Mouse (Mus musculus): ENCODE data around the gene Rab20. TPM values are rescaled to one million over a fixed set of nuclear protein-coding genes. Genes with fewer than 3 reads are reported as not detected.
A peak's percentile ranks its signal among the peaks of the same experiment; 100 is the strongest.

The Rab20 gene
- total RNA-seq, 2 experiments from 2014 or later = 0.51 to 0.90 TPM

DNA sequence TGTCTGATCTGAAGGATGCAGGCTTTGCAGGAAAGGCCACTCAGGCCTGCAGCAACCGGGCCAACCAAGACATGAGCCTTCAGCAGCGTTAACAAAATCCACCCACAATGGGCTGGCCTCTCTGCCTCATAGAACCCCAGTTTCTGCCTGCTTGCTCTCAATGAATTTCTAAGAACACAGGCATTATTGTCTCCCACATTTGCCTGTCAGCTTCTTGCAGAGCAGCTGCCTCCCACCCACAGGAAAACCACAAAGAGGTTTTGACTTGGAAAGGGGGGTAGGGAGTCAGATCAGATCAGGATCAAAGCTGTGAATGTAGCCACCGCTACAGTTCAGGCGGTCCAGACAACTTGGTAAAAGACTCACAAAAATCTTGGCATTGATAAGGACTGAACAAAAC, 25.5 kb downstream of the Rab20 start:
- DNase-seq = no peak

DNA sequence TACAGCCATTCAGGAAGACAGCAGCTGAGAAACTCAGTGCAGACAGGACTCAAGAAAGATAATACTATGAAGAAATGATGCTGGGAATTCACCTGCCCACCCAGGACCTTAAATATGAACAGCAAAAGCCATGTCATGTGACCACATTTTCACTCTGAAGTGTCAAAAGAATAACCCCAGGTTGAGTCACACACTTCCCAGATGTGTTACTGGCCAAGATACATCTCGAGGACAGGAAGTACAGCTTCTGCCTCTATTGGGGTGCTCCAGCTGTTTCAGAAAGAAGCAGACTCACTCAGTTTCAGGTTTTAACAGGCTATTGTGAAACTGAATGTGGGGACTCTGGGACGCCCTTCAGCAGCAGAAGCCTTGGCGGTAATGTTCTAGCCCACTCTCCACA, 26.0 kb downstream of the Rab20 start:
- no peak for DNase-seq

DNA sequence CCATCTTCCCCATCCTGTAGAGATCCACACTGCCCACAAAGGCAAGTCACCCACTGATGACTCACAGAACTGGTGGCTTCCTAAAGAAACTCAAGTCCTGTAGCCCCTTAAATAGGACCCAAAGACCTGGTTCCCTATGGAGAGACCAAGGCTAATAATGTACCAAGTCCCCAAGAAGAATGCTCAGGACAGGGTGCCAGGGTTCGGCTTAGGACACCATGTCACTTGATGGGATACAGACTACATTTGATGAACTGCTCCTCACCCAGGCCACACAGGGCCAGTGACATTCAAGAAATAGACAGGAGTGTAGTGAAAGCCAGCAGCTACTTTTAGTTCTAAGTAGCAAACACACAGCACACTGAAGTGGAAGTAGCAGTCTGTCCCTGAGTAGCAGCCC, 26.4 kb downstream of the Rab20 start:
- no peak for DNase-seq

DNA sequence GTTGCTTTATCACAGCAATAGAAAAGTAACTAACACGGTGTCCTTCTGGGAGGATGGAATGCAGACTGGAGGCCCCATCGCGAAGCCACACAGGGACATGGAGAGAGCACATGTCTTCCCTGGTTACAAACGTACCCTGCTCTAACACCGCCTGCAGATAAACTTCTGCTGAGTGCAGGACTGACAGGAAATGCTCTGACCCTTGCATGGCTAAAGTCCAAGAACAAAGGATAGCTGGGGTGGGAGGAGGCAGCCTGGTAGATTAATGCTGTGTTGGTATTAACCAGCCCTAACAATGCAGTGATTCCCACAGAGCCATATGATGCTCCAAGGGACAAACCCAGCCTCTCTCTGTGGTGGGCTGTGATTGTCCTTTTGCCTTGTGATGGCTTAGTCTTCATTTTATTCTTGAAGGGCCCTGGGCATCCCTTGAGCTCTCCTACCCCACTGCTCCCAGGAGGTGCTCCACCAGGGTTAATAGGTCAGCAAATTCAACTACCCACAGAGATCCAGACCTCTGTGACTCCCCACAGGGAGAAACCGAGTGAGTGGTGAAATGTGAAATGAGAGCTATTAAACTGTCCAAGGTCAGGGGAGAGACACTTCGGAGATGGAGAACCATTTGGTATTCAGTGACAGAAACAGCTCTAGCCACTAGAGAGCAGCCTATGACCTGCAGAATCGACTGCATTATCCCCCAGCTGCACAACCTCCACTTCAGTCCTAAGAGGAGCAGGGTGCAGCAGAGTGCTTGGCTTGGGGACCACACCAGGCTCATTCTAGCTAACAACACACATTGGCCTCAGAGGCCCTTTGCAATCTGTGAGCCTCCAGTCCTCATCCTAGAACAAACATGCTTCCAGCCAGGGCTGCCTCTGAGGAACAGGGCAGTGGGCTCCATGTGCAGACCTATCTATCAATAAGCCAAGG, 28.1 kb downstream of the Rab20 start:
- DNase-seq = no peak

DNA sequence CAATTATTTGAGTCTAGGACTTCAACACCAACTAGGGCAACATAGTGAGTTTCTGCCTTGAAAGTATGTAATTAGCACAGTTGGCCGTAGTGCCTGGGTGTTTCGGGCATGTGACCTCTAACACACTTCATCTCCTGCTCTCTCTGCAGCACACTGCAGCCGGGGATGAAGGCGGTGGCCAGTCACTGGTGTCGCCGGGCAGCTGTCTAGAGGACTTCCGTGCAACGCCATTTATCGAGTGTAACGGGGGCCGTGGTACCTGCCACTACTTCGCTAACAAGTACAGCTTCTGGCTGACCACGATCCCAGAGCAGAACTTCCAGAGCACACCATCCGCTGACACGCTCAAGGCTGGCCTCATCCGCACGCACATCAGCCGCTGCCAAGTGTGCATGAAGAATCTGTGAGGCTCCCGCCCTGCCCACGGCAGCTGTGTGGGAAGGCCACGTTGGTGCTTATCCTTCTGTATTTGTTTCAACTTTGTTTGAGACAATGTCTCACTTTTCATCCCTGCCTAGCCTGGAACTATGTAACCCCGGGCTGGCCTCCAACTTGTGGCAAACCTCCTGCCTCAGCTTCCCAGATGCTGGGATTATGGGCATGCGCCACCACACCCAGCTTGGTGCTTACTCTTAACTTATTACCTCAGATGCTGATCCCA, 30.5 kb downstream of the Rab20 start:
- no peak for DNase-seq

DNA sequence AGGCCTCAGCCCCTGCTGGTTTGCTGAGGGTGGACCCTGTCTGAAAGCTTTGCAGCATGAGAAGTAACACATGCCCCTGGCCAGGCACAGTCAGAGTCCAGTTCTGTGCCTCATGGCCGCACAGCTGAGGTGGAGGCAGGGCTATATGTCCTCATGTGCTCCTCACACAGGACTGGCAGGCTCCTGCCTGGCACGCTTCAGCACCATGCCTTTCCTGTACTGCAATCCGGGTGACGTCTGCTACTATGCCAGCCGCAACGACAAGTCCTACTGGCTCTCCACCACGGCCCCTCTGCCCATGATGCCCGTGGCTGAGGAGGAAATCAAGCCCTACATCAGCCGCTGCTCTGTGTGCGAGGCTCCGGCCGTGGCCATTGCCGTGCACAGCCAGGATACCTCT, 32.7 kb downstream of the Rab20 start:
- no peak for DNase-seq

DNA sequence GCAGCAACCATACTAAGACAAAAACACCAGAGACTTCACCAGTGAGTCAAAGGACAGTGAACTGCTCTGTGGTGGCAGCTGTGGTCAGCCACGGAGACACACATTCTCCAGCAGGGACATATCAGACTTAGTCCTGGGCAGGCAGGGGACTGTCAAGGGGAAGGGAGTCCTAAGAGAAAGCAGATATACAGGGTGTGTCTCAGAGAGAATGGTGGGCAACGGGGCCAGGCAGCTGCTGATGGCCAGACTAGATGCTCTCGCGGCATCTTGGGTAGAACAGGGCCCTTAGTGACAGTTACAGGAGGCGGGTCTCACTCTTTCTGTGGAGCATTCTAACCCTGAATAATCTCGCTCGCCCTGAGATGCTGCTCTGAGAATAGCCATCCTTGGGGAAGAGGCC, 34.3 kb downstream of the Rab20 start:
- no peak for DNase-seq

DNA sequence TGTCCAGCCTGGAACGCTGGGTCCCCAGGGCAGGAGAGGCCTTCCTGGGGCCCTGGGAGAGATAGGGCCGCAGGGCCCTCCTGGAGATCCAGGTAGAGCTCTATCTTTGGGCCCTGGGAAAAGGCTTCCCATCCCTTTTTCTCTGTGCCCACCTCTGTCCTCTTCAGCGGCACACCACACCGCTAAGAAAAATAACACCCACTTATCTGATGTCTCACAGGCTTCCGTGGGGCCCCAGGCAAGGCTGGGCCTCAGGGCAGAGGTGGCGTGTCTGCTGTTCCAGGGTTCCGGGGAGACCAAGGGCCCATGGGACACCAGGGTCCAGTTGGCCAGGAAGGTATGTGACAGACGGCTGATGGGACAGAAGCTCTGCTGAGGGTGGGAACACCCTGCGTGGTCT, 34.9 kb downstream of the Rab20 start:
- DNase-seq = no peak

DNA sequence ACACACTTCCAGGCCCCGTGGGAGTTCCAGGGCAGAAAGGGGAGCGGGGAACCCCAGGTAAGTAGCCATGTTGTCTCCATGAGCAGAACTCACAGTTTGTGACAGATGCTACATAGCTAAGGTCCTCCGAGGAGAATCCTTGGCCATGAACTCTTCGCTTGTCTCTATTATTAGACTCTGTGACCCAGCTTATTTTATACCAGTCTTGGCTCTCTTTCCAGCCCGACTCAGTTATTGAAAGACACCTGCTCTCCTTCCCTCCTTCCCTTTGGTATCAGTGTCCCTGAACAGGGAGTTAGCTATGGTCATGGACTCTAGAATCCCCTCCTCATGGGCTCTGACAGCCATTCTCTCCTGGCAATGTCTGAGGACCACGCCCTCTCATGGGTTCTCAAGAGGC, 37.2 kb downstream of the Rab20 start:
- DNase-seq = no peak

DNA sequence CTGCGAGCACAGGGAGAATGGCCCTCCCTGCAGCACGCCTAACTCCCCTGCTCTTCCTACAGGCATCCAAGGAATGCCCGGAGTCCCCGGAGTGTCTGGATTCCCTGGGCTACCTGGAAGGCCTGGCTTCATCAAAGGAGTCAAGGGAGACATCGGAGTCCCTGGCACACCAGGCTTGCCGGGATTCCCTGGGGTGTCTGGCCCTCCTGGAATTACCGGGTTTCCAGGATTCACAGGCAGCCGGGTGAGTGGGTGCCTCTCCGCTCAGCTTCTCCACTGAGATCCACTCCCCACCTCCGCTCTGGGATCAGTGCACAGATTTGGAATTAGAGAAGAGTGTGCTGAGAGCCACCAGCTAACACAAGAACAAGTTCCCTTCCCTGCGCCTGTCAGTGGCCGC, 40.6 kb downstream of the Rab20 start:
- DNase-seq = no peak

DNA sequence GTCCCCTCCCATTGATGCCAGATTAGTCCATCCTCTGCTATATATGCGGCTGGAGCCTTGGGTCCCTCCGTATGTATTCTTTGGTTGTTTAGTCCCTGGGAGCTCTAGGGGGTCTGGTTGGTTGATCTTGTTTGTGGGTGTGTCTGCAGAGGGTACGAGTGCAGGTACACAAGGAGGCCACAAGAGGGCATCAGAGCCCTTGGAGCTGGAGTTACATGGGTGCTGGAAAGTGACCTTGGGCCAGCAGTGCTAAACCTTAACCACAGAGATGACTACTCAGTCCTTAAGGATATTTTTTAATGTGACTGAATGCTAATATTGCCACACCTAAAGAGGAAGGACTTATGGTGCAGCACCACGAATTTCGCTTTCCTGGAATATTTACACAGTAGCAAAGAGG, 47.8 kb downstream of the Rab20 start:
- no peak for DNase-seq

DNA sequence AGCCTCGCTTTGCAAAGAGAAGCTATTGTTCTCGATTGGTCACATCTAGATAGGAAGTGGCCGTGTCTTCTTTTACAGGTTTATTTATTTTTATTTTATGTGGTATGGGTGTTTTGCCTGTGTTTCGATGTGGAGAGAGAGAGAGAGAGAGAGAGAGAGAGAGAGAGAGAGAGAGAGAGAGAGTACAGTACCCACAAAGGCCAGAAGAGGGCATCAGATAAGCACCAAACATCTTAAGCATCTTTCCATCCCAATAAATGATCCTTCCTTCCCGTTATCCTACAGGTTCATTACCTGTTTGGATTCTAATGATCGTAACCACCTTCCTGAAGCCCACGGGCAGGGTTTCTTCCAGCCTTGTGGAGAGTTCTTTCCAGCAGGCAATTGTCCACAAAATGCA, 55.4 kb downstream of the Rab20 start:
- DNase-seq = no peak

DNA sequence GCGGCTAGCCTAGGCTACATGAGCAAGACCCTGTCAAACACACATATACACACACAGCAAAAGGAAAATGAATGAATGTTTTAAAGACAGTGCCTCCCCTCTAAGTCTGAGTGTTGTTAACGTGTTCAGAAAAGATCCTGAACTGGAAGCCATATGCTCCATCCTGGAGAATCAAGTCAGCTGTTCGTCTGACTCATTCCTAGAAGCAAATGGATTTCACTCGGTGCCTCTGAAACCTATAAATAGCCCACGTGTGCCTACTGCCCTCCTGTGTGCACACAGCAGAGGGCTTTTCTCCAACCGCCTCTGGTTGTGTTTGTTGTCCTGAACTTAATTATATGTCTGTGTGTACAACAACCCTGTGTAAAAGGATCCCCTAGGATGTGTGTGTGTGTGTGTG, 56.5 kb downstream of the Rab20 start:
- no peak for DNase-seq

DNA sequence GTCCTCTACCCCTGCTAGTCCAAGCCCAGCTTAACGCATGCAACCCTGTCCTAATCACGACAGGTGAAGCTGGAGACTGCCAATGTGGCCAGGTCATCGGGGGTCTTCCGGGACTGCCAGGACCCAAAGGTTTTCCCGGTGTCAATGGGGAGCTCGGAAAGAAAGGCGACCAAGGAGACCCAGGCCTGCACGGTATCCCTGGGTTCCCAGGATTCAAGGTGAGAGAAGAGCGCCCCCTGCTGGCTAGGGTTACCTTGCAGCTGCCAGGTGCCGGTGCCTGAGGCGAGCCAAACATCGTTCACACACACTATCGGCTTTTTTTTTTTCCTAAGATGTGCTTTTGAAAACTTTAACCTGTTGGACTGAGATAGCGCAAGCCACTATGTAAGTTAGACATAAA, 57.4 kb downstream of the Rab20 start:
- no peak for DNase-seq

DNA sequence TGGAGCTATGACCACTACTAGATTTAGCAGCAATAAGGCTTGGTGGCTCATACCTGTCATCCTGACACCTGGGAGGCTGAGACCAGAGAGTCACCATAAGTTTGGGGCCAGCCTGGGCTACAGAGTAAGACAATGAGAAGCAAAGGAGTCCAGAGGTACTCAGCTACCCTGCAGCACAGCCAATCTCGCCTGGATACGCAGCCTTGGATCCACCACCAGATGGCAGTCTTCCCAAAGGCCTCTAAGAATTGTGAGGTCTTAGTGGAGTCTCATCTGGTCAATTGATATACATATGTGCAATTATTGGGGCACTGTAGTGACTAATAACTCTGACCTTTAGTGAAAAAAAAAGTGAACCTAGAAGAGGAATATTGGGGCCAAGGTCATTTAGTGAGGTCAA, 58.9 kb downstream of the Rab20 start:
- DNase-seq = no peak

DNA sequence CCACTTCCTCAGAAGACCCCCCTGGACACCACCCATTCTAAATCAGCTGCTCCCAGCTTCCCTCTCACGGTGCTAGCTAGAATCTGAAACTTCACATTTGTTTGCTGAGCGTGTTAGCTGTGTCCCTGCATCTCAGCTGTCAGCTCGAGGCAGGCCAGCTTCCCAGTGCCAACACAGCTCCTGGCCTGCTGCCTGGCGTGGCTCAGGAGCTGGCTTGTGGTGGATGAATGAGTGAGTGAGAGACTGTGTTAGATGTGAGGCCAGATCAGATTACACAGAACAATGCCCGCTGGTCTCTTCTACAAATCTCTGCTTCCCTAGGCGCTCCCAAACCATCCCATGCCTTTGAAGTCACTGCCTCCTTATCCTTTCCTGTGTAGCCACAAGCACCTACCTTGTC, 59.3 kb downstream of the Rab20 start:
- peak; percentile 79 for DNase-seq

DNA sequence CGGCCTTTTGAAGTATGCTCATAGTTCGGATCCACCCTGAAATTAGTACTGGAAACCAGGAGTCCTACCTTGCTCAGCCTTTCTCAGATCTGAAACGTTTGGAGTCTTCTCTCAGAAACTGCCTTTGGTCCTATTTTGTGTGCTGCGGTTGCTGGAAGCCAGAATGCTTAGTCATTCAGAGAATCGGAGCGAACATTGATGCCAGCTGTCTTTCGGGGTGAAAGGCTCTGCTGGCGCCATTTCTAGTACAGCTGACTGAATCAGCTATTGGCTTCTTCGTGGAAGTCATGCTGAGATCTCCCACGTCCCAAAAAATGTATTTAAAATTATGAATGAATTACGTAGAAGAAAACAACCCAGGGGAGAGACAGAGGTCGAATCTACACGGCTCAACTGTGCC, 60.7 kb downstream of the Rab20 start:
- no peak for DNase-seq

DNA sequence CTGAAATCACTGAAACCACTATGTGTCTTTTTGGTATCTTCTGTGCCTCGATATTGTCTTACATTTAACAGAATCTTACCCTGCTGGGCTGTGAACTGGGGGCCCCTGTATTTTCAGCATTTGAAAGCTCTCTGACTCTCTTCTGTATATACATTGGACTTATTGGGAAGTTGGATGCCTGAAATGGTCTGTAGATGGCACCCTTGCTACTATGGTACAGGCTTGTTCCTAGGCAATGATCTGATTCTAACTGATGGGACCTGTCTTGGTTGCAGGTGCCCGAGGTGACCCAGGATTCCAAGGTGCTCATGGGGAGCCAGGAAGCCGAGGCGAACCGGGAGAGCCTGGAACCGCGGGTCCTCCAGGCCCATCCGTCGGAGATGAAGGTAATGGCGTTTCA, 63.4 kb downstream of the Rab20 start:
- DNase-seq = no peak

DNA sequence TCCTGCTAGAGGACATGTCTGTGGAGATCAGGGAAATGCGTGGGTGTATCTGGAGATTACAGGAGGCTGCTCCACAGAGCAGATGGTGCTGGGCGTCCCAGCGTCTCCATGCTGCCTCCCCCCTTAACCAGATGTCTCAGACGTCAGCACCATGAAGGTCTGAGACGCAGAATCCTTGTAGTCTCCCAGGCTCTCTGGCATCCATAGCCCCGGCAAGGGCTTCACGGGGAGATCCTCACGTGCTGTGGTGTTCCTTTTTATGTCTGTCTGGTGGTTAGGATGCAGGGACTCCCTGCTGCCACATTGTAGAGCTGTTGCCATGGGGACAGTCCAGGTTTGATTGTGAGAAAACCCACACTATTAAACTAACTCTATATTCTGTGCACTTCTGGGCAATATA, 64.2 kb downstream of the Rab20 start:
- DNase-seq = no peak

DNA sequence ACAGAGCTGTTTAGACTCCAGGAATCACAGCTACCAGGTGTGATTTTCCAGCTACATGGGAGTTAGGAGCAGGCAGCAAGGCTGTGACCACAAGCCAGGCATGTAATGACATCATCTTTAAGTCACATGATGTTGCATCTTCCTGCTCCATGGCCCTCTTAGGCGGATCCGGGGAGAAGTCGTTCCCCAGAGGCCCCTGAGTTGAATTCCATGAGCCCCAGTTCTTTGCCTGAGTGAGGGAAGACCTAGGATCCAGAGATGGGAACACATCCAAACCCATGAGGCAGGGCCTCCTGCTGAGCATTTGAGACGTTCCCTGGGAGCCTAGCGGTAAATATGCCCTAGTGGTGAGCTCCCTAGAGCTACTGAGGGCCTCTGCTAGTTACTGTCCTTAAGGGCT, 66.1 kb downstream of the Rab20 start:
- DNase-seq = no peak

DNA sequence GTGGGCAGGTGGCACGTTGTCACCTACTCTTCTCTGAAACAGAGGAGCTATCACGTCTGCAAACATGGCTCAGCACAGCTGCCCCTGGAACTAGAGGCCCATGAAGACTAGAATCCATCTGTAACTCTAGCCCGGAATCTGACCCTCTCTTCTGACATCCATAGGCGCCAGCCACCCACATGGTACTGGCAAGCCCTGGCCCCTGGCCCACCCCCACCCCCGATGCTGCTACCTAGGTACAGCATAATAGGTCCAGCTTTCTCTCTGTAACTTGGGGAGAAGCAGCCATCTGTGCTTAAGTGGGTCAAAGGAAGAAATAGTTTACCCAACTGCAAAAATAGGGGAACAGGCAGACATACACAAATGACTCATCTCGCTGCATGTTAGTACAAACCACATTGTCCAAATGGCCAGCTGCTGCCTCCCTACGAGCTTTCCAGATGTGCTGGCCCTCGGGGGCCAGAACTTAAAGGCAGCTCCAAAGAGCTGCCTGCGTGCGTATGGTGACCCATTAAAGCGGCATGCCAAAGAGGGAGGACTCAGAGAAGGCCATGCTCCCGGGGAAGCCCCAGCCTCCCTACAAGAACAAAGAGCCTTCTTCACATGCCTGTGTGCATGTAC, 66.9 kb downstream of the Rab20 start:
- peak; percentile 52 for DNase-seq

DNA sequence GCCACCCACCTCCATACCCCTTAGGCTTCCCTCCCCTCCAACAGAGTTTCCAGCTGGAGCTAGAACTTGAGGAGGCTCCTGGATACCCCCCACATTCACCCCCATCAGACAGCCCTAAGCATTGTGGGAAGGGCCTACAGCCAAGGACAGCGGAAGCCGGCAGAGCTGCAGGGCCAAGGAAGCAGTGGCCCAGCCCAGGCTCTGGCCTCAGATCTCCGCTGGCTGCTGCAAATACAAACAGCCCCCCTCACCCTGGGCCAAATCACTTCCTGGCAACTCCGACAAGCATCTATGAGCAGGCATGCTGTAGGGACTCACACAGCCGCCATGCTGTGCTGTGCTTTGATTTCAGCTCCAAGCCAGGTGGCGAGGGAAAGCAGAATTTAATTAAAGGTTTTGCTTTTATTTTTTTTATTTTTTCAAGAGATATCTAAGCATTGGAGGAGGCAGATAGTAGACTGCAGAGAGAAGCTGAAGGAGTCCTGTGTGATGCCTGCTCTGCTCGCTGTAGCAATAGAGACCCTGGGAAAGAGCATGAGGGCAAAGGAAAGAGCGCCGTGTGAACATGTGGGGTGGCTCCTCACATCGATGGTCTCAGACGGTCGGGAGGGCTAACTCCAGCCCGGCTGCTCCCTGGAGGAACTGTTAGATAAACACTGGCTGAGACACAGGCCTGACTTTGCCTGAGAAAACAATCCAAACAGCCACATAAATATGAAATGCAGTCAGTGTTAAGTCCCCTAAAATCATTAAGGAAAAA, 72.6 kb downstream of the Rab20 start:
- peak; percentile 83 for DNase-seq

DNA sequence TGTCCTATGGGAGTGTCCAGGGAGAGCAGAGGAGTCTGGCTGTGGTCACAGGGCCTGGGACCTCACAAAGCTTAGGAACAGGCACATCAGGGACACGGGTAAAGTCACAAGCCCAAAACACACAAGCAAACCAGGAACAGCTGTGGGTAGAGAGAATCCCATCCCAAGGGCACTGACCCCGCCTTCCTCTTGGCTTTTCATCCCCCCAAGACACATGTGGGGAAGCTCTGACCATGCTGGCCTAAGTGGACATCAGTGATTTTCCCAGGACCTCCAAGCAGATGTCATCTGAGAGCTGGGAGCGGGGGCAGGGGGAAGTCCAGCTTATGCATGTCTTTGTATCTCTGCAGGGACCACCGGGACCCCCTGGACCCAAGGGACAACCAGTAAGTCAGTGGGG, 73.9 kb downstream of the Rab20 start:
- peak; percentile 45 for DNase-seq
